Mouse (Mus musculus): Measurements from ENCODE around the gene Aacs.
"Not testable (repeated sequence)": the region's sequence is repeated elsewhere in the genome, so short reads cannot be mapped to it uniquely, and the experiment has no call there.

Gene Aacs

GRCm38 (mm10) chr5:125475601-125476285 lies at the start of gene Aacs:
Aacs (plus strand) TSS chr5:125475814.
- DNase-seq (ENCODE audit: low read depth, low spot score): peak; percentile 87

GRCm38 (mm10) chr5:125426343-125426742 lies 49.3 kb upstream of the Aacs start:
- DNase-seq (ENCODE audit: low read depth, low spot score): no peak

- not testable (repeated sequence) for DNase-seq (ENCODE audit: low read depth, low spot score)
Observed at GRCm38 (mm10) chr5:125432324-125432723, 43.3 kb upstream of the Aacs start.

DNA sequence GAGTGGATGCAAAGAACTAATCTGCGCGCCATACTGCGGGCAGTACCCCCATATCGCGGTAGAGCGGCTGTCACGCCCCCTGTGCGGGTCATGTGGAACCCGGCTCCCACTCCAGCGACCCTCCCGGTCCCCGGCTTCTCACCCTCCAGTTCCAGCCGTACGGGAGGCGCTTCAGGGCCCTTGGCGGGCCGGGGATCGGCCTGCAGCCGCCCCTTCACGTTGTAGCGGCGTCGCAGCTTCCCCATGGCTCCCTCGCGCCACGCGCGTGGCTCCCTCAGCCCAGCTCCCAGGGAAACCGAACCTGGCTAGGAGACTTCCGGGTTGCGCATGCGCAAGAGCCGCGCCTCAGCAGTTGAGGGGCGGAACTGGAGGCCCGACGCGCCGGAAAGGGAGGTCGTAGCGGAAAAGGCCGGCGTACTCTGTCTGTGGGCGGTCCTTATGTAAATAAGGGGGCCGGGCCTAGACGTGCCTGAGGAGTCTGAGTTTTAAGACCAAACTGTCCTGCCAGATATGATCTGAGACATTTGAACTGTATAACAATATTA lies 41.7 kb upstream of the Aacs start, which contains the start of gene Dhx37:
TSS of gene Dhx37 (minus strand) at position 329 of the 545 bp plus-strand sequence.
- peak; percentile 89 for DNase-seq (ENCODE audit: low read depth, low spot score)

DNA sequence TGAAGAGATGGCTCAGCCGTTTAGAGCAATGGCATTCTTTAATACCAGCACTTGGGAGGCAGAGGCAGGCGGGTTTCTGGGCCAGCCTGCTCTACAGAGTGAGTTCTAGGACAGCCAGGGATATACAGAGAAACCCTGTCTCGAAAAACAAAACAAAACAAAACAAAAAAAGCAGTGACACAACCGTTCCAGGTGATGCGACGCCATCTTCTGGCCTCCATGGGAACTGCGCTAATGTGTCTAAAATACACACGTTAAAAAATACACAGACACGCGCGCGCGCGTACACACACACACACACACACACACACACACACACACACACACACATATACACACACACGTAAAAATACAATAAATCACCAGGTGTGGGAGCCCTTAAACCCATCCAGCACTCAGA lies 41.3 kb upstream of the Aacs start:
- DNase-seq (ENCODE audit: low read depth, low spot score): peak; percentile 47

DNA sequence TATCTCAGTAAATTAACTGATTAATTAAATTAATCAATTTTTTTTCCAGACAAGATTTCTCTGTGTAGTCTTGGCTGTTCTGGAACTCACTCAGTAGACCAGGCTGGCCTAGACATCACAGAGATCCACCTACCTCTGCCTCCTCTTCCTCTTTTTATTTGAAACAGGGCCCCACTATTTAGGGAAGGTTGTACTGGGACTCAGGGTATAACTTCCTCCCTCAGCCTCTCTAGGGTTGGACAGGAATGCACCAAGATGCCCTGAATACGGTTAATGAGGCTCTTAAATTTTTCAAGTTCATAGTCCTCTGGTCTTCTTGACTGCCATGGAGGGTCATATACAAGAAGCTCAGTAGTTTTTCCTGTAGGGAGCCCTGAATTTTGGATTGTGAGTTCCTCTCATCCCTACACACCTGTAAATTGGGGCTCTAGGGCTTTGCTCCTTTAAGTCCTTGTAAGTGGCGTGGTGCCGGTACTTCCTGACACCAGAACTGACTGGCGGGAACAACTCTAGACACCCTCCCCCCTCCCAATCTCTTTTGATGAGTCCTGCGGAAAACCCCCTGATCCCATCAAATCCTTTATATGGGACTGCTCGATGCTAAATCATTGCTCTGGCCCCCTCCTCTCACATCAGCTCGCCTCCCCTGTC lies 34.9 kb upstream of the Aacs start:
- no peak for DNase-seq (ENCODE audit: low read depth, low spot score)

DNA sequence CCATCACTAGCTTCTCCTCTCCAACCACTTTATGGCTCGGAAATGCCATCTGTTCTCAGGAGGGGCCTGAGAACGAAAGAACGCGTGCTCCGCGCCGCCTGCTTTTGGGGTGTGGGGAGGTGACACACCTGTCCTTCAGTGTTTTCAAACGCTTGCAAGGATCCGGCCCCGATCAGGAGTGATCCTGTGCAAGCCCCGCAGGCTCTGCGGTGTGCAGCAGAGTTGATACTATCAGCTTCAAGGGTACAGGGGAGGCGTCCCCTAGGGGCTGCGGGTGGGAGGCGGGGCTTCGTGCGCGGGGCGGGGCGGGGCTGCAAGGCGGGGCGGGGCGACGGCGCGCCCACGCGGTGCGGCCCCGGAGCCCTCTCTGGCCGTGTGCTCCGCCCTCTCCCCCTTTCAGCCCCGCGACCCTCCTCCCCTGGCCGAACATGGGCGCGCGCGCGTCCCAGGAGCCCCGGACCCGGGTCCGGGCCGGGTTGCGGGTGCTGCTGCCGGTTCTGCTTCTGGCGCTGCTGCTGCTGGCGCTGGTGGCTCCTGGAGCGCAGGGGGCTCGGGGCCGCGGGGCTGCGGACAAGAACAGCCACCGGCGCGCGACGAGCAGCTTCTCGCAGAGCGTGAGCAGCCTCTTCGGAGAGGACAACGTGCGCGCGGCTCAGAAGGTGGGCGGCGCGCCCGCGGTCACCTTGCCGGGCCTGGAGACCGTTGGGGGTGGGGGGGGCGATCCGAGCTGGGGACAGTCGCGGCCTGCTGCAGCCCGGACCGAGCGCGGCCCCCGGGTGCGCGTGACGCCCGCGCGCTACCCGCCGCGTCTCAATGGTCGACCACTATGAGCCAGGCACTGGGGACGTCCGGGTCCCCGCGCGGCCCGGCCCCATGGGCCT lies 34.1 kb upstream of the Aacs start, which contains the start of gene Bri3bp:
TSS of gene Bri3bp (plus strand) at position 335 of the 881 bp plus-strand sequence.
- DNase-seq (ENCODE audit: low read depth, low spot score): peak; percentile 48

GRCm38 (mm10) chr5:125442136-125442995 lies 33.2 kb upstream of the Aacs start:
- no peak for DNase-seq (ENCODE audit: low read depth, low spot score)

- DNase-seq (ENCODE audit: low read depth, low spot score): no peak
Observed at GRCm38 (mm10) chr5:125443335-125443734, 32.3 kb upstream of the Aacs start.

- no peak for DNase-seq (ENCODE audit: low read depth, low spot score)
Observed at GRCm38 (mm10) chr5:125443915-125444314, 31.7 kb upstream of the Aacs start.

DNA sequence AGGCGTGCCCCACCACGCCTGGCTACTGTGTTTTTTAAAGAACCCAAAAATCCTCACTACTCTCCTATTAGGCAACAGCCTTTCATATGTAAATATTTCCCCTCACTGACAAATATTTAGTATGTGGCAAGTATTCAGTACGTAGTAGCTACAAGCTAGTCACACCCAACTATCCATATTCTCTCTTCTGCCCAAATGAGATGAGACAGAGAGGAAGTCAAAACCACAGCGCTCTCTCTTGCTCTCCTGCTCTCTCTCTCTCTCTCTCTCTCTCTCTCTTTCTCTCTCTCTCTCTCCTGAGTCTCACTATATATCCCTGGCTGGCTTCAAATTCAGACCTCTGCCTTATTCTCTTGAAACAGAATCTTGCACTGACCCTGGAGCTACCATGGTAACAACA lies 31.1 kb upstream of the Aacs start:
- no peak for DNase-seq (ENCODE audit: low read depth, low spot score)

GRCm38 (mm10) chr5:125446344-125446743 lies 29.3 kb upstream of the Aacs start:
- no peak for DNase-seq (ENCODE audit: low read depth, low spot score)

DNA sequence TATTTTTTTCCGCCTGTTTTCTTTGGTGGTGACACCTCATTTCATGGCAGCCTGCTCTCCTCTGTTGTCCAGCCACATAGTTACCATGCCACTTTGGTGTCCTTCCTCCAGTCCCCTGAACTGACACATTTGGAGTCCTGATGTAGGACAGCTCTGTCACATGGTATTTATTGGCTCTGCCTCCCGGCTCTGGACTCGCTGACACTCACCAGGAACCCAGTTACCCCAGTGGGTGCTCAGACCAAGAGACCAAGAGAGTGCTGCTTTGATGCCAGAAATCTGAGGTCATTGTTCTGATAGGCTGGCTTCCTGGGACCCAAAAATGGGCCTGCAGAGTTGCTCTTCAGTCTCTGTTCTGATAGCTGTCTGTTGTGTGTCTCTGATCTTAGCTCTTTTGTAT lies 27.6 kb upstream of the Aacs start:
- no peak for DNase-seq (ENCODE audit: low read depth, low spot score)

- no peak for DNase-seq (ENCODE audit: low read depth, low spot score)
Observed at GRCm38 (mm10) chr5:125448631-125449030, 27.0 kb upstream of the Aacs start.

GRCm38 (mm10) chr5:125449306-125449705 lies 26.3 kb upstream of the Aacs start:
- no peak for DNase-seq (ENCODE audit: low read depth, low spot score)

DNA sequence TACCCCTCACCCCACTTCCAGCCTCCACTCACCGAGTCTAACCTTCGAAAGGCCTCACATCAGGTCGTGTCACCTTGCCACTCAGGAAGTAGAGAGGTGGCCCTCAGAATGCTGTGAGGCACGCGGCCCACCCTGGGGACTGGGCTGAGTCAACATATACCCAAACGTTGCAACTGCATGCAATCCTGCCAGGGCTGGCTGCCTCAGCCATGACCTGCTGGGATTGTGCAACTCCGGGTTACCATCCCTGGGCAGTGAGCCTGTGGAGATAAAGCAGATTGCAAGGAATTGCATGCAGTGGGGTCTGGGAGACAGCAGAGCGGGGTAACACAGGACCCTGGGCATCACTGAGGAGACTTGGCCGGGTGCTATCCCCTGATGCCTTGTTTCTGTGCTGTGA lies 23.0 kb upstream of the Aacs start:
- DNase-seq (ENCODE audit: low read depth, low spot score): no peak

- no peak for DNase-seq (ENCODE audit: low read depth, low spot score)
Observed at GRCm38 (mm10) chr5:125456100-125456499, 19.5 kb upstream of the Aacs start.

DNA sequence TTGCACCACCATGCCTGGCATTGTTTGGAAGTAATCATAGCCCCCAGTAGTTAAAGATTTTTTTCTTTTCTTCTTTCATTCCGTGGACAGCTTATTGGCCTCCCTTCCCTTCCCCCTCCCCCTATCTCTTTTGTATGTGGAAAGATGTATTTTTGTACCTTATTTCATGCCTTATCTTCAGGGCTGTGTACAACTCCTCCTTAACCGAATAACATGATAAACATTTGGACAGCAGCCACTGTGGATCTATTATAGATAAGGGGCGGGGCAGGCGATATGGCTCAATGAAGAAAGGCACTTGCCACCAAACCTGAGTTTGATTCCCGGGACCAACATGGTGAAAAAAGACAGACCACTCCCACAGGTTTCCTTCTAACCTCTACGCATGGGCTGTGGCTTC lies 18.1 kb upstream of the Aacs start:
- DNase-seq (ENCODE audit: low read depth, low spot score): no peak

DNA sequence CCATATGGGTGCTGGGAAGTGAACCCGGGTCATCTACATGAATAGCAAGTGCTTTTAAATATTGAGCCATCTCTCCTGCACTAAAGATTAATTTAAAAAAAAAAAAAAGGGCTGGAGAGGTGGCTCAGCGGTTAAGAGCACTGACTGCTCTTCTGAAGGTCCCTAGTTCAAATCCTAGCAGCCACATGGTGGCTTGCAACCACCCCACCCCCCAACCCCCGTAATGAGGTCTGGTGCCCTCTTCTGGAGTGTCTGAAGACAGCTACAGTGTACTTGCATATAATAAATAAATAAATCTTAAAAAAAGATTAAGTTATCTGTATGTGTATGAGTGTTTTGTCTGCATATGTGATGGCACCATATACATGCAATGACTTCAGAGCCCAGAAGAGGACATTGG lies 15.0 kb upstream of the Aacs start:
- no peak for DNase-seq (ENCODE audit: low read depth, low spot score)

- no peak for DNase-seq (ENCODE audit: low read depth, low spot score)
Observed at GRCm38 (mm10) chr5:125461868-125462445, 13.7 kb upstream of the Aacs start.

- DNase-seq (ENCODE audit: low read depth, low spot score): no peak
Observed at GRCm38 (mm10) chr5:125465192-125465591, 10.4 kb upstream of the Aacs start.

Measured in WW6 (cell line).